Mouse (Mus musculus) spleen, adult 10 weeks (tissue): ENCODE results near the gene Fshb. TPM values are rescaled to one million over a fixed set of nuclear protein-coding genes. Genes with fewer than 3 reads are reported as not detected.

Source experiments
- polyA plus RNA-seq: library from polyadenylated mRNA; stranded (reverse); fragments of 350-450 nt; fragmentation: Illumina TruSeq; extraction: RNeasy Lipid Tissue Mini Kit (QIAGEN cat#74804); gene quantifications from one replicate; pipeline ENCODE4 v1.2.3, GENCODE M21; 2015; ENCODE audit warnings: low replicate concordance; ENCODE audit not compliant: insufficient read depth

Fshb gene
- polyA plus RNA-seq, result not detected

DNA sequence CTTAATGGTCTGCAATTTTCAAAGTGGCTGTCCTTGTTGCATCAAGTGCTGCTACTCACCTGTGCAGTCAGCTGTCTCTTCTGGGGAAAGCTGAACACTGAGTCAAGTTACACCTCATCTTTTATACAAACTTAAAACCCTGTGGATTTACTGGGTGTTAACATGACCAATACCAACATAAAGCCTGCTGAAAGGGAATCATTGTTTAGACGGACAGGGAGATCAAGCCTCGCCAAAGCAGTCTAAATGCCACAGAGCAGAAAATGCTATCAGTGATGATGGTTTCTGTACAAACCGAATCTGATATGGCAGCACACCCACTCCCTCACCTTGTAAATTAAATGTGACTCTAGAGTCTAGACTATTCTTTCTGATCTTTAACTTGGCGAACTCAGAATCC lies at the start of gene Fshb:
TSS of gene Fshb (minus strand) at position 101 of the 400 bp plus-strand sequence.

Other genes with a start within 250 kb of the Fshb start
- 30.3 TPM for gene Arl14ep, start 85.2 kb downstream of the Fshb start, polyA plus RNA-seq
- gene Kcna4, start 231.0 kb upstream of the Fshb start, polyA plus RNA-seq, result not detected